In the genomic region with DNA sequence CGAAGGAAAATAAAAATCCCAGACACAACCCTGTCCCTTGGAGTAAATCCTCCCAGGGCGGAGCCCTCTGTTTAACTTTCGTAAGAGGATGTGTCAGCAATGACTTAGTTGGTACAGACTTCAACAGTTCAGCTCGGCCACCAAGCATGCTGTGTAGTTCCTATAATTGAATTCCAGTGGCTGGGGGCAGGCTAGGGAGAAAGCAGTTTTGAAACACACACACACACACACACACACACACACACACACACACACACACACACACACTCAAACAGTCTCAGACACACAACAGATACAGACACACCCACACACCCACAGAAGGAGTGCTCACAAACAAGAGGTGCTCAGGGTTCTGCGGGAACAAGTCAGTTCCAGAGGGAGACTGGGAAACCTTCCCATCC, we compare ENCODE assay signal across 12 mouse cellular contexts. TPM values are rescaled to one million over a fixed set of nuclear protein-coding genes. Genes with fewer than 3 reads are reported as not detected.
A peak's percentile ranks its signal among the peaks of the same experiment; 100 is the strongest.
DNase-seq lines count a peak whose midpoint lies in the region; ATAC-seq and TF ChIP-seq lines count a peak whose summit lies in the region.
"Had no signal": no experiment of that assay in that cellular context is flagged by ENCODE, and none has a peak within 500 bp of the region (broad histone marks: within the 10 kb centered on the region; RNA-seq: fewer than 3 reads in every experiment).

No protein-coding gene starts in this region.

- no peaks in the 10 kb centered on the region for H3K36me3 ChIP-seq in intestine, embryonic 14.5 days (ENCODE audit: control insufficient read depth, insufficient read depth, low read length)
- no peaks in the 10 kb centered on the region for H3K36me3 ChIP-seq in intestine, embryonic 15.5 days
- H3K36me3 ChIP-seq in embryonic facial prominence, embryonic 15.5 days, result no peaks in the 10 kb centered on the region
- H3K36me3 ChIP-seq in liver, postnatal 0 days (replicated peaks; ENCODE audit: insufficient read depth, low read length), result no peaks in the 10 kb centered on the region

- TF ChIP-seq EP300 in liver, postnatal 0 days (IDR thresholded peaks at IDR 0.05; ENCODE audit: low read depth), result peak; percentile 25; the same call in 1 of the 2 replicates

- no peaks in the 10 kb centered on the region for H3K27me3 ChIP-seq in intestine, embryonic 14.5 days (replicated peaks; ENCODE audit: control insufficient read depth, insufficient read depth, low read length)
- no peaks in the 10 kb centered on the region for H3K27me3 ChIP-seq in intestine, embryonic 15.5 days (replicated peaks)
- no peaks in the 10 kb centered on the region for H3K27me3 ChIP-seq in embryonic facial prominence, embryonic 15.5 days
- H3K27me3 ChIP-seq in liver, postnatal 0 days (ENCODE audit: insufficient read depth, low read length), result no peaks in the 10 kb centered on the region
- H3K27me3 ChIP-seq: neural tube, embryonic 12.5 days had no signal

- H3K27ac ChIP-seq in intestine, embryonic 14.5 days (ENCODE audit: low read depth), result peak overlapping the region; percentile 5; the same call in 1 of the 2 replicates
- H3K27ac ChIP-seq in intestine, embryonic 15.5 days, result no peak overlapping the region
- H3K27ac ChIP-seq in embryonic facial prominence, embryonic 15.5 days (replicated peaks), result peak overlapping the region; percentile 71
- peak overlapping the region; percentile 68 for H3K27ac ChIP-seq in liver, postnatal 0 days (ENCODE audit: low read depth)
- H3K27ac ChIP-seq: neural tube, embryonic 12.5 days had no signal

- no peak overlapping the region for H3K4me2 ChIP-seq in intestine, embryonic 14.5 days (ENCODE audit: low read length)
- H3K4me2 ChIP-seq in intestine, embryonic 15.5 days (replicated peaks), result no peak overlapping the region
- H3K4me2 ChIP-seq in embryonic facial prominence, embryonic 15.5 days (replicated peaks), result no peak overlapping the region
- H3K4me2 ChIP-seq in liver, postnatal 0 days (ENCODE audit: low read depth, low read length), result no peak overlapping the region
- H3K4me2 ChIP-seq: hindbrain, embryonic 14.5 days; neural tube, embryonic 12.5 days had no signal

- no peaks in the 10 kb centered on the region; the same call in 1 of the 2 replicates for H3K4me1 ChIP-seq in intestine, embryonic 14.5 days (replicated peaks; ENCODE audit: control insufficient read depth, insufficient read depth, low read length)
- peaks cover 10% of the 10 kb centered on the region; the same call in 1 of the 2 replicates for H3K4me1 ChIP-seq in intestine, embryonic 15.5 days (replicated peaks)
- H3K4me1 ChIP-seq in embryonic facial prominence, embryonic 15.5 days, result peaks cover 17% of the 10 kb centered on the region
- H3K4me1 ChIP-seq in liver, postnatal 0 days (ENCODE audit: insufficient read depth), result peaks cover 19% of the 10 kb centered on the region
- H3K4me1 ChIP-seq: neural tube, embryonic 12.5 days had no signal

- no peak for DNase-seq in intestine, embryonic 14.5 days (ENCODE audit: low spot score)
- peak; percentile 51 for DNase-seq in liver, postnatal 0 days
- peak; percentile 64 for DNase-seq in skeletal muscle tissue, adult 2 months (ENCODE audit: low read depth, low spot score)
- DNase-seq in neural tube, embryonic 10.5 days (ENCODE audit: extremely low spot score, low spot score), result no peak
- no peak for DNase-seq in spleen, postnatal 10 days (ENCODE audit: low spot score in 2 of 2)
- DNase-seq in right cerebral cortex, adult 18-20 months, result no peak
- DNase-seq: cerebellum, adult 11 months had no signal

- 60% methylated on average over 5 of the region's 5 CpGs for whole genome bisulfite sequencing in intestine, embryonic 14.5 days
- 46% methylated on average over 5 of the region's 5 CpGs for WGBS in intestine, embryonic 15.5 days
- WGBS in embryonic facial prominence, embryonic 15.5 days, result 55% methylated on average over 5 of the region's 5 CpGs
- 38% methylated on average over 5 of the region's 5 CpGs for WGBS in liver, postnatal 0 days (ENCODE audit: insufficient replicate concordance)

- TF ChIP-seq CTCF in liver, postnatal 0 days (IDR thresholded peaks at IDR 0.05; ENCODE audit: low read depth), result no peak

- no peak for ATAC-seq in intestine, embryonic 14.5 days (replicated peaks; ENCODE audit: low FRiP score, low TSS enrichment, low read depth)
- ATAC-seq in intestine, embryonic 15.5 days, result no peak
- no peak for ATAC-seq in embryonic facial prominence, embryonic 15.5 days (ENCODE audit: insufficient number of reproducible peaks, low FRiP score, low TSS enrichment, low read depth)
- peak; percentile 45 for ATAC-seq in liver, postnatal 0 days
- ATAC-seq: forebrain, embryonic 16.5 days had no signal

- no peaks in the 10 kb centered on the region for H3K9me3 ChIP-seq in intestine, embryonic 14.5 days (ENCODE audit: control insufficient read depth, low read length)
- H3K9me3 ChIP-seq in intestine, embryonic 15.5 days, result no peaks in the 10 kb centered on the region
- H3K9me3 ChIP-seq in embryonic facial prominence, embryonic 15.5 days (replicated peaks), result no peaks in the 10 kb centered on the region
- H3K9me3 ChIP-seq in liver, postnatal 0 days (ENCODE audit: low read length), result no peaks in the 10 kb centered on the region
- H3K9me3 ChIP-seq: neural tube, embryonic 12.5 days had no signal

- no peak overlapping the region for H3K9ac ChIP-seq in intestine, embryonic 14.5 days (ENCODE audit: low read length)
- H3K9ac ChIP-seq in intestine, embryonic 15.5 days, result no peak overlapping the region
- no peak overlapping the region for H3K9ac ChIP-seq in embryonic facial prominence, embryonic 15.5 days
- no peak overlapping the region for H3K9ac ChIP-seq in liver, postnatal 0 days (replicated peaks)
- H3K9ac ChIP-seq: hindbrain, embryonic 14.5 days; neural tube, embryonic 12.5 days had no signal

- no peak overlapping the region for H3K4me3 ChIP-seq in intestine, embryonic 14.5 days (ENCODE audit: low read depth, low read length)
- H3K4me3 ChIP-seq in intestine, embryonic 15.5 days (replicated peaks), result no peak overlapping the region
- H3K4me3 ChIP-seq in embryonic facial prominence, embryonic 15.5 days (replicated peaks), result no peak overlapping the region
- H3K4me3 ChIP-seq in liver, postnatal 0 days (ENCODE audit: low read depth, low read length), result no peak overlapping the region
- H3K4me3 ChIP-seq: neural tube, embryonic 12.5 days had no signal

RNA-seq across cellular contexts. Expression of gene Pgd, which starts 5.0 kb away (rescaled TPM):
- polyA plus RNA-seq in intestine, embryonic 14.5 days (2014; fragmentation: Nextera tagmentation; extraction: Ambion mirVana), result 67.2 and 76.5 TPM in 2 replicates
- 195 and 210 TPM in 2 replicates for polyA plus RNA-seq in intestine, embryonic 15.5 days (2015; fragmentation: Nextera tagmentation; extraction: Ambion mirVana)
- polyA plus RNA-seq in embryonic facial prominence, embryonic 15.5 days (2015; fragmentation: Nextera tagmentation; extraction: Ambion mirVana), result 104 and 106 TPM in 2 replicates
- 43.4 and 49.9 TPM in 2 replicates for polyA plus RNA-seq in liver, postnatal 0 days (2015; fragmentation: Nextera tagmentation; extraction: Ambion mirVana)

RNA-seq across cellular contexts. Expression of gene Cenps, which starts 34.2 kb away (rescaled TPM):
- polyA plus RNA-seq in intestine, embryonic 14.5 days (2014; fragmentation: Nextera tagmentation; extraction: Ambion mirVana), result 30.1 and 33.8 TPM in 2 replicates
- polyA plus RNA-seq in intestine, embryonic 15.5 days (2015; fragmentation: Nextera tagmentation; extraction: Ambion mirVana), result 21.0 and 23.8 TPM in 2 replicates
- 26.5 and 28.5 TPM in 2 replicates for polyA plus RNA-seq in embryonic facial prominence, embryonic 15.5 days (2015; fragmentation: Nextera tagmentation; extraction: Ambion mirVana)
- polyA plus RNA-seq in liver, postnatal 0 days (2015; fragmentation: Nextera tagmentation; extraction: Ambion mirVana), result 8.4 and 8.7 TPM in 2 replicates

RNA-seq across cellular contexts. Expression of gene Cort, which starts 45.0 kb away (rescaled TPM):
- 0.38 TPM in 1 of 2 replicates, not detected in the other for polyA plus RNA-seq in intestine, embryonic 14.5 days (2014; fragmentation: Nextera tagmentation; extraction: Ambion mirVana)
- polyA plus RNA-seq in intestine, embryonic 15.5 days (2015; fragmentation: Nextera tagmentation; extraction: Ambion mirVana), result not detected in 2 replicates
- 0.35 TPM in 1 of 2 replicates, not detected in the other for polyA plus RNA-seq in embryonic facial prominence, embryonic 15.5 days (2015; fragmentation: Nextera tagmentation; extraction: Ambion mirVana)
- not detected in 2 replicates for polyA plus RNA-seq in liver, postnatal 0 days (2015; fragmentation: Nextera tagmentation; extraction: Ambion mirVana)

Comparison
In these comparisons a context has a peak if more than half of its experiments do, and no peak if none do; other contexts are left out.
1. DNase-seq: peak in liver, postnatal 0 days (single experiment) and skeletal muscle tissue, adult 2 months (single experiment); none in intestine, embryonic 14.5 days (single experiment), neural tube, embryonic 10.5 days (single experiment), spleen, postnatal 10 days (0 of 2) and right cerebral cortex, adult 18-20 months (single experiment).